Mouse (Mus musculus): ENCODE data around the gene Kmt2a. TPM values are rescaled to one million over a fixed set of nuclear protein-coding genes. Genes with fewer than 3 reads are reported as not detected.

Gene Kmt2a
- total and polyA plus RNA-seq, 2 experiments from 2014 or later, result 19.0 to 20.6 TPM

GRCm38 (mm10) chr9:44881941-44882435 is 892 bp upstream of the Kmt2a start:
- Histone ChIP-seq H3K4me3 (ENCODE audit: low read length) (peak overlapping the region; percentile 100), H3K27ac (peak overlapping the region; percentile 99), H3K4me2 (ENCODE audit: low read depth, low read length) (peak overlapping the region; percentile 97), H3K36me3 (ENCODE audit: insufficient read depth, low read length) (no peaks in the 10 kb centered on the region; the same call in 1 of the 2 replicates), H3K9ac (replicated peaks; ENCODE audit: low read length) (peak overlapping the region; percentile 98), H3K9me3 (ENCODE audit: low read length) (no peaks in the 10 kb centered on the region), H3K27me3 (ENCODE audit: insufficient read depth, low read length) (no peaks in the 10 kb centered on the region), H3K4me1 (ENCODE audit: insufficient read depth, low read length) (peaks cover 13% of the 10 kb centered on the region)
- DNase-seq (ENCODE audit: low spot score) (peak; percentile 93), ATAC-seq (peak; percentile 66)
- under 1% methylated on average over 29 of the region's 29 CpGs for WGBS
- no peak for TF ChIP-seq CTCF (IDR thresholded peaks at IDR 0.05; ENCODE audit: low read depth)

DNA sequence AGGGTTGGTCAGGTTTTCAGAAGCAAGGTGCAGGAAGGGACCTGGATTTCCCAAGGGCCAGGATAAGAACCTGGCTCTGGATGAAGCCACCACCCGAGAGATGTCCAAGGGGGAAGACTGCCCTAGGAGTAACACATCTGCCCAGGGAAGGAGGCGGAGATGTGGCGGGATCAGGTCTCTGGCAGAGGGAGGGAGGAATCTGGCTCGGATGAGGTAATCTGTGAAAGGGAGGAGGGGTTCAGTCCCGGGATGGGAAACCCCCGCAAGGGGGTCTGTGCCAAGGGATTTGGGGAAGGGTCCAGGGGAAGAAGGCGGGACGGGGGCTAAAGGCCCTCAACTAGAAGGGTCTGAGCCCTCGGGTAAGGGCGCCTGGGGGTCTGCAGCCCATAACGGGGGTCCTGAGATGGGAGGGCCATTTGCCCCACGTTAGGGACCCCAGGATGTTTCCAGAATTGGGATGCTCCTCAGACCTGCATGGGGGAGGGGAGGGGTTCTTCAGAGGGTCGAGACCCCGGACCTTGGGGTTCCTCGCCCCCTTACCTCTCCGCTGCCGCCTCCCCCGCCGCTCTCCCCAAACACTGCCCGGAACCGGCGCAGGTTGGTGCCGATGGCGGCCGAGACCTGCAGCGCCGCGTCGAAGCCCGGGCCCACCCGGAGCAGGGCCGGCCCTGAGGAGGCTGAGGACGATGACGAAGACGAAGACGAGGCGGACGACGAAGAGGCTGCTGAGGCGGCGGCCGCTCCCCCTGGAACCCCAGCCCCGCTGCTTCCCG is 601 bp downstream of the Kmt2a start:
- no peaks in the 10 kb centered on the region for H3K9me3 ChIP-seq (ENCODE audit: low read length)
- 1% methylated on average over 42 of the region's 44 CpGs for WGBS
- peak overlapping the region; percentile 57 for H3K4me2 ChIP-seq (ENCODE audit: low read depth, low read length)
- H3K27me3 ChIP-seq (ENCODE audit: insufficient read depth, low read length), result no peaks in the 10 kb centered on the region
- DNase-seq (ENCODE audit: low spot score), result peak; percentile 46
- peak overlapping the region; percentile 99 for H3K27ac ChIP-seq
- no peak for TF ChIP-seq CTCF (IDR thresholded peaks at IDR 0.05; ENCODE audit: low read depth)
- peak overlapping the region; percentile 98 for H3K9ac ChIP-seq (replicated peaks; ENCODE audit: low read length)
- H3K36me3 ChIP-seq (ENCODE audit: insufficient read depth, low read length), result no peaks in the 10 kb centered on the region; the same call in 1 of the 2 replicates
- H3K4me3 ChIP-seq (ENCODE audit: low read length), result peak overlapping the region; percentile 100
- H3K4me1 ChIP-seq (ENCODE audit: insufficient read depth, low read length), result peaks cover 20% of the 10 kb centered on the region
- peak; percentile 1; the same call in 1 of the 2 replicates for ATAC-seq

DNA sequence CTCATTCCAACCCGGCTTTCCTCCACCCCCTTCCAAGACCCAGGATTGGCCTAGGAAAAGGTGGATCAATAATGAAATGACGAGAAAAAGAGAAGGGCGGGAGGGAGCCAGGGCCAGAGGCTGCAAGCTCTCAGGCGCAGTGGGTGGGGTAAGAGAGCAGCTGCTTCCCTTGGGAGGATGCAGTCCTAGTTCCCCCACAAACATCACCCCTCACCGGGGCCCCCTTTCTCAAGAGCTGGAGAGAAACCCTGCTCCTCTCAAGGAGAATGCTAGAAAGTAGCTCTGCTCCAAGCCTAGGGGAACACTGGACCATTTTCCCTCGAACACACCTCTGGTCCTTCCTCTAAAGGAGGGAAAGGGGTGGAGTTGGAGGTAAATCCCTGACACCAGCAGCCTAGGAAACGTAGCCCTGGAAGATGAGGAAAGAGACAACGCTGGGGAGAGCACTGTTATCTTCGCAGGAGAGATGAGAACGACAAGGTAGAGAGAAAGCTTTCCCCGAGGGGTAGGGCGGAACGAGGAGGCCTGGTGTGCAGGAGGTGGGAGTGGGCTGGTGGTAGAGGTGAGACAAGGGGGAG is 1.3 kb downstream of the Kmt2a start:
- H3K4me1 ChIP-seq (ENCODE audit: insufficient read depth, low read length), result peaks cover 25% of the 10 kb centered on the region
- no peak for ATAC-seq
- WGBS, result under 1% methylated on average over 13 of the region's 13 CpGs

GRCm38 (mm10) chr9:44878776-44879500 is 2.2 kb downstream of the Kmt2a start:
- 12% methylated on average over 9 of the region's 9 CpGs for WGBS
- no peaks in the 10 kb centered on the region; the same call in 1 of the 2 replicates for H3K36me3 ChIP-seq (ENCODE audit: insufficient read depth, low read length)
- H3K9me3 ChIP-seq (ENCODE audit: low read length), result no peaks in the 10 kb centered on the region
- TF ChIP-seq CTCF (IDR thresholded peaks at IDR 0.05; ENCODE audit: low read depth), result no peak
- DNase-seq (ENCODE audit: low spot score), result no peak
- H3K27ac ChIP-seq, result peak overlapping the region; percentile 99
- peak overlapping the region; percentile 100 for H3K4me3 ChIP-seq (ENCODE audit: low read length)
- ATAC-seq, result no peak
- peaks cover 25% of the 10 kb centered on the region for H3K4me1 ChIP-seq (ENCODE audit: insufficient read depth, low read length)
- H3K9ac ChIP-seq (replicated peaks; ENCODE audit: low read length), result peak overlapping the region; percentile 98; the same call in 1 of the 2 replicates
- H3K27me3 ChIP-seq (ENCODE audit: insufficient read depth, low read length), result no peaks in the 10 kb centered on the region
- peak overlapping the region; percentile 57 for H3K4me2 ChIP-seq (ENCODE audit: low read depth, low read length)

More for the DNA sequence above, 1.3 kb downstream of the Kmt2a start:
- Histone ChIP-seq H3K4me3 (ENCODE audit: low read length) (peak overlapping the region; percentile 100), H3K9ac (replicated peaks; ENCODE audit: low read length) (peak overlapping the region; percentile 98), H3K27me3 (ENCODE audit: insufficient read depth, low read length) (no peaks in the 10 kb centered on the region), H3K27ac (peak overlapping the region; percentile 99), H3K4me2 (ENCODE audit: low read depth, low read length) (peak overlapping the region; percentile 57), H3K36me3 (ENCODE audit: insufficient read depth, low read length) (no peaks in the 10 kb centered on the region; the same call in 1 of the 2 replicates), H3K9me3 (ENCODE audit: low read length) (no peaks in the 10 kb centered on the region)
- peak; percentile 30 for DNase-seq (ENCODE audit: low spot score)
- TF ChIP-seq CTCF (IDR thresholded peaks at IDR 0.05; ENCODE audit: low read depth), result no peak

DNA sequence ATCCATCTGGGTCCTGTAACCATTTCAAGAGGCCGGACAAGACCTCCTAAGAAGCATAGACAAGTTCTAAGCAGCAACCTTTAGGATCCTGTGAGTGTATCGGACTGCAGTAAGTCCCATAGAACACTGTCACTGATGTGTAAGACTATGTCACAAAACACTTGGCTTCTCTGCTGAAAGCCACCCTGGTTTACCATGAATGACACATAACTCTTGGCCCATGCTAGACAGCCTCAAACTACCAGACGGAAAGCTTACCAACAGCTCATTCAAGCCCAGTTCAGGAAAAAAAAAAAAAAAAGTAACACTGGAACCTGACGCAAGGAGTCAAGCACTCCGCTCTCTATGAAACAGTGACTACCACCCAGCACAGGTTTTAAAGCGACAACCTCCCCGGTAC is 3.4 kb downstream of the Kmt2a start:
- Histone ChIP-seq H3K4me2 (ENCODE audit: low read depth, low read length) (peak overlapping the region; percentile 57), H3K36me3 (ENCODE audit: insufficient read depth, low read length) (no peaks in the 10 kb centered on the region; the same call in 1 of the 2 replicates), H3K9me3 (ENCODE audit: low read length) (no peaks in the 10 kb centered on the region), H3K9ac (replicated peaks; ENCODE audit: low read length) (no peak overlapping the region), H3K27ac (no peak overlapping the region), H3K27me3 (ENCODE audit: insufficient read depth, low read length) (no peaks in the 10 kb centered on the region), H3K4me1 (ENCODE audit: insufficient read depth, low read length) (peaks cover 25% of the 10 kb centered on the region), H3K4me3 (ENCODE audit: low read length) (peak overlapping the region; percentile 7; the same call in 1 of the 2 replicates)
- no peak for DNase-seq (ENCODE audit: low spot score)
- ATAC-seq, result no peak
- TF ChIP-seq CTCF (IDR thresholded peaks at IDR 0.05; ENCODE audit: low read depth), result no peak
- 75% methylated on average over 7 of the region's 7 CpGs for WGBS

GRCm38 (mm10) chr9:44875476-44875875 is 5.6 kb downstream of the Kmt2a start:
- DNase-seq (ENCODE audit: low spot score), result no peak
- H3K4me2 ChIP-seq (ENCODE audit: low read depth, low read length), result peak overlapping the region; percentile 35
- no peak for TF ChIP-seq CTCF (IDR thresholded peaks at IDR 0.05; ENCODE audit: low read depth)
- H3K27me3 ChIP-seq (ENCODE audit: insufficient read depth, low read length), result no peaks in the 10 kb centered on the region
- ATAC-seq, result no peak
- H3K9me3 ChIP-seq (ENCODE audit: low read length), result no peaks in the 10 kb centered on the region
- no peak overlapping the region for H3K4me3 ChIP-seq (ENCODE audit: low read length)
- 0 out of 2 replicates have a peak overlapping the region, but pooled peaks have one; percentile 17 for H3K9ac ChIP-seq (replicated peaks; ENCODE audit: low read length)
- H3K27ac ChIP-seq, result no peak overlapping the region
- H3K36me3 ChIP-seq (ENCODE audit: insufficient read depth, low read length), result no peaks in the 10 kb centered on the region; the same call in 1 of the 2 replicates
- WGBS, result 26% methylated on average over 7 of the region's 7 CpGs
- peaks cover 25% of the 10 kb centered on the region for H3K4me1 ChIP-seq (ENCODE audit: insufficient read depth, low read length)

Measured in hindbrain, postnatal 0 days (tissue).